Mouse (Mus musculus) myocyte (in vitro differentiated cells): ENCODE measurements around the gene Arl6ip5. TPM values are rescaled to one million over a fixed set of nuclear protein-coding genes. Genes with fewer than 3 reads are reported as not detected.
A peak's percentile ranks its signal among the peaks of the same experiment; 100 is the strongest.

Experiments
- H3K27me3 ChIP-seq: one replicate; pipeline ENCODE4 v1.6.1; 2011; ENCODE audit not compliant: control insufficient read depth, insufficient read depth, insufficient read length
- H3K36me3 ChIP-seq: one replicate; pipeline ENCODE4 v1.6.1; 2011; ENCODE audit not compliant: control insufficient read depth, insufficient read depth
- H3K4me2 ChIP-seq: one replicate; pipeline ENCODE4 v1.6.1; 2011; ENCODE audit warnings: low read depth, control low read depth
- H3K4me3 ChIP-seq: one replicate; pipeline ENCODE4 v1.5.1; 2011; ENCODE audit warnings: mild to moderate bottlenecking, control low read depth, moderate library complexity
- H3K79me2 ChIP-seq: one replicate; pipeline ENCODE4 v1.6.1; 2011; ENCODE audit not compliant: control insufficient read depth, insufficient read depth
- H3ac ChIP-seq: one replicate; pipeline ENCODE4 v1.6.1; 2011; ENCODE audit not compliant: control insufficient read depth, insufficient read length
- CEBPB ChIP-seq: IDR thresholded peaks from 2 replicates; pipeline ENCODE4 v1.6.1; 2011; ENCODE audit warnings: mild to moderate bottlenecking, moderate library complexity; ENCODE audit not compliant: poor library complexity, insufficient read depth, severe bottlenecking
- E2F4 ChIP-seq: IDR thresholded peaks from one replicate; pipeline ENCODE4 v1.6.1; 2011; ENCODE audit warnings: mild to moderate bottlenecking, control low read depth, moderate library complexity; ENCODE audit not compliant: insufficient read depth
- MAX ChIP-seq: IDR thresholded peaks from one replicate; pipeline ENCODE4 v1.6.1; 2011; ENCODE audit warnings: low read depth, mild to moderate bottlenecking, control low read depth
- MYOD1 ChIP-seq, 3 experiments: IDR thresholded peaks; one replicate each; pipeline ENCODE4 v1.6.1; 2011; ENCODE audit warnings: control low read depth in 2 of 3, low read depth in 2 of 3, mild to moderate bottlenecking in 2 of 3, moderate library complexity in 1 of 3; ENCODE audit not compliant: insufficient read length in 2 of 3, control insufficient read depth in 1 of 3
- MYOG ChIP-seq, 3 experiments: IDR thresholded peaks; one replicate each; pipeline ENCODE4 v1.6.1; 2011; ENCODE audit warnings: control low read depth in 2 of 3, low read depth in 2 of 3, mild to moderate bottlenecking in 2 of 3; ENCODE audit not compliant: insufficient read length in 2 of 3, control insufficient read depth in 1 of 3, insufficient read depth in 1 of 3
- POLR2A ChIP-seq: IDR thresholded peaks from one replicate; pipeline ENCODE4 v1.6.1; 2011; ENCODE audit warnings: low read depth, mild to moderate bottlenecking, control low read depth, moderate library complexity; ENCODE audit not compliant: insufficient read length
- POLR2AphosphoS2 ChIP-seq: IDR thresholded peaks from one replicate; pipeline ENCODE4 v1.6.1; 2011; ENCODE audit warnings: low read depth, control low read depth; ENCODE audit not compliant: insufficient read length
- REST ChIP-seq: IDR thresholded peaks from one replicate; pipeline ENCODE4 v1.6.1; 2011; ENCODE audit warnings: mild to moderate bottlenecking, control low read depth, moderate library complexity; ENCODE audit not compliant: insufficient read depth, insufficient read length
- SRF ChIP-seq: IDR thresholded peaks from one replicate; pipeline ENCODE4 v1.6.1; 2011; ENCODE audit warnings: low read depth; ENCODE audit not compliant: control insufficient read depth, insufficient read length
- TCF12 ChIP-seq: IDR thresholded peaks from one replicate; pipeline ENCODE4 v1.6.1; 2011; ENCODE audit warnings: mild to moderate bottlenecking, control low read depth; ENCODE audit not compliant: poor library complexity, insufficient read depth, severe bottlenecking
- TCF3 ChIP-seq: IDR thresholded peaks from one replicate; pipeline ENCODE4 v1.6.1; 2011; ENCODE audit warnings: low read depth, control low read depth; ENCODE audit not compliant: insufficient read length
- USF1 ChIP-seq: IDR thresholded peaks from one replicate; pipeline ENCODE4 v1.6.1; 2011; ENCODE audit warnings: low read depth, mild to moderate bottlenecking, control low read depth, moderate library complexity
- polyA plus RNA-seq: library from polyadenylated mRNA; unstranded; fragments of >200 nt; fragmentation: generic; extraction: Trizol; gene quantifications from one replicate; pipeline ENCODE4 v1.2.1, GENCODE M21; 2012; ENCODE audit warnings: missing spikeins

Gene Arl6ip5
- polyA plus RNA-seq, 1 experiment, result 750 TPM

DNA sequence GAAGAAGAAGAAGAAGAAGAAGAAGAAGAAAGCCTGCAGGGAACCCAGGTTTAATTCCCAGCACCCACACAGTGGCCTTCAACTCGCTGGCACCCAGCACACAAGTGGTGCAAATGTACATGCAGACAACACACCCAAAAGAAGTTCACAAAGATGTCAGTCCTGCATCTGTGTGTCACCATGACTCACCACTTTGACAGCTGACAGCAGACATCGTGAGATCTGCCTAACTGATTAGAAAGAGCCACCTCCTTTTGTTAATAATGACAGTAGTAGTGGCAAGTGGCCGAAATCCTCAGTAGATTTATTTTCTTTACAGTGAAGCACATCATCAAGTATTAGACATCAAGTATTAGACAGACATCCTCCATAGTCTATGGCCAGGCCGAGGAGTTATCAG lies 3.4 kb upstream of the Arl6ip5 start:
- Histone ChIP-seq H3K36me3 (peaks cover 9% of the 10 kb centered on the region), H3K79me2 (peaks cover 44% of the 10 kb centered on the region), H3K4me2 (peak overlapping the region; percentile 20), H3ac (no peak overlapping the region), H3K27me3 (no peaks in the 10 kb centered on the region), H3K4me3 (no peak overlapping the region)
- TF ChIP-seq TCF12, result peak; percentile 10
- peak in 2 of 3 experiments; percentile 3 to 76 for TF ChIP-seq MYOG (IDR thresholded peaks at IDR 0.05; ENCODE audit: control insufficient read depth in 1 of 3, insufficient read depth in 1 of 3, insufficient read length in 2 of 3, low read depth in 2 of 3)
- TF ChIP-seq TCF3, result peak; percentile 20
- peak in 2 of 3 experiments; percentile 60 to 83 for TF ChIP-seq MYOD1 (IDR thresholded peaks at IDR 0.05; ENCODE audit: control insufficient read depth in 1 of 3, insufficient read length in 2 of 3, low read depth in 2 of 3)
- TF ChIP-seq REST, result no peak
- TF ChIP-seq POLR2AphosphoS2, result no peak
- no peak for TF ChIP-seq MAX
- TF ChIP-seq E2F4, result no peak
- no peak for TF ChIP-seq SRF
- TF ChIP-seq USF1, result no peak
- TF ChIP-seq CEBPB, result no peak
- TF ChIP-seq POLR2A, result no peak

DNA sequence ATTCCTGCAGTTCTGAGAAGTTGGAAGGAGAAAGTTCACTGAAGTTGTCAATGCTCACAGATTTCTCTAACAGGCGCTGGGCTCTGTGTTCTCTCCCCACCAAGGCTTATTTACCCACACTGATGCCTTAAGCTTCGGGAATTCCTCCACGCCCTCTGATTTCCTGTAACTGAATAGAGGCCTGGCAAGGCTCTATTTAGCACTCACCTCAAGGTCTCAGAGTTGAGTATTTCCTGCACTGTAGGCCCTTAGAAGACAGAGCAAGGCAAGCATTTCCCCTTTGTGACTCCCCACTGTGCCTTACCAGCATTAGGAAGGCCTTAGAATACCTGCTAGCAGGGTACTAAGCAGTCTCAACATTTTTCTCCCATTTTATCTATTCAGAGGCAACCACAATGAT lies 2.1 kb upstream of the Arl6ip5 start:
- Histone ChIP-seq H3K4me3 (no peak overlapping the region), H3K4me2 (peak overlapping the region; percentile 19), H3K36me3 (no peaks in the 10 kb centered on the region), H3ac (no peak overlapping the region), H3K79me2 (peaks cover 44% of the 10 kb centered on the region), H3K27me3 (no peaks in the 10 kb centered on the region)
- TF ChIP-seq E2F4 (no peak), POLR2AphosphoS2 (no peak), TCF3 (no peak), POLR2A (no peak), CEBPB (no peak), REST (no peak), MYOG (IDR thresholded peaks at IDR 0.05; ENCODE audit: control insufficient read depth in 1 of 3, insufficient read depth in 1 of 3, insufficient read length in 2 of 3, low read depth in 2 of 3) (no peak), MAX (no peak), MYOD1 (IDR thresholded peaks at IDR 0.05; ENCODE audit: control insufficient read depth in 1 of 3, insufficient read length in 2 of 3, low read depth in 2 of 3) (no peak), TCF12 (no peak), SRF (no peak)

DNA sequence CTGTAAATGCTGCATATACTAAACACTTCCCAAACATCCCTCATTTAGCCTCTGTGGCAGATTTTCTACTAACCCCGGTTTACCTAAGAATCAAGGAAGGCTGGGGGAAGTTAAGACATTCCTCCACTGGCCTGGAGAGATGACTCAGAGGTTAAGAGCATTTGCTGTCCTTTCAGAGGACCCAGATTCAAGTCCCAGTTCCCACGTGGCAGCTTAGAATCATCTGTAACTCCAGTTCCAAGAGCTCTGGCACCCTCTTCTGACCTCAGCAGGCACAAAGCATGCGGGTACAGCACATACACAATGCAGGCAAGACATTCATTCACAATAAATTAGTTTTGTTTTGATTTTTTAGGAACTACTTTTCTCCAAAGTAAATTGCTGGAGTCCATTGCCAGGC lies 1.3 kb upstream of the Arl6ip5 start:
- H3K4me3 ChIP-seq, result no peak overlapping the region
- TF ChIP-seq TCF3 (no peak), USF1 (peak; percentile 58)
- H3K4me2 ChIP-seq, result peak overlapping the region; percentile 76
- H3K27me3 ChIP-seq, result no peaks in the 10 kb centered on the region
- peaks cover 5% of the 10 kb centered on the region for H3K36me3 ChIP-seq
- H3ac ChIP-seq, result no peak overlapping the region
- H3K79me2 ChIP-seq, result peaks cover 44% of the 10 kb centered on the region

DNA sequence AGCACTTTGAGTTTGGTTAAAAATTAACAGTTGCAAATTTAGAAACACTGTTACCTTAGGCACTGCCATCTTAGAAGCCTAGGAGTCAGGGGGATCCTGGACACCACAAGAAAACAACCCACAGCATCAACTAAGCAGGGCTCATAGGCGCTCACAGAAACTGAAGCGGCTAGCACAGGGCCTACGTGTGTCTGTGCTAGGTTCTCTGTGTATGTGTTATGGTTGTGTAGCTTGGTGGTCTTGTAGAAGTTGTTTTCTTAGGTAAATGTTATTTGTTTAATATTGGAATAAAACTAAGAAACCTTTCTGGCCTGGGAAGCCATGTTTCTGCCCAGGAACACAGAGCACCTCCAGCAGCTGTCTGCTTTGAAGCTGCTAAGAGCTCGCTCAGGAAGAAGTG lies 738 bp upstream of the Arl6ip5 start:
- H3K36me3 ChIP-seq, result peaks cover 10% of the 10 kb centered on the region
- TF ChIP-seq POLR2AphosphoS2, result no peak
- no peak for TF ChIP-seq TCF12
- TF ChIP-seq MYOG (IDR thresholded peaks at IDR 0.05; ENCODE audit: control insufficient read depth in 1 of 3, insufficient read depth in 1 of 3, insufficient read length in 2 of 3, low read depth in 2 of 3), result no peak
- no peak for TF ChIP-seq POLR2A
- TF ChIP-seq REST, result no peak
- no peak for TF ChIP-seq TCF3
- no peak for TF ChIP-seq USF1
- no peak for TF ChIP-seq CEBPB
- no peak for TF ChIP-seq MYOD1 (IDR thresholded peaks at IDR 0.05; ENCODE audit: control insufficient read depth in 1 of 3, insufficient read length in 2 of 3, low read depth in 2 of 3)
- no peak for TF ChIP-seq MAX
- no peak for TF ChIP-seq E2F4
- no peak for TF ChIP-seq SRF
- peak overlapping the region; percentile 90 for H3K4me3 ChIP-seq
- H3K79me2 ChIP-seq, result peaks cover 44% of the 10 kb centered on the region
- H3K27me3 ChIP-seq, result no peaks in the 10 kb centered on the region
- peak overlapping the region; percentile 76 for H3K4me2 ChIP-seq
- no peak overlapping the region for H3ac ChIP-seq

DNA sequence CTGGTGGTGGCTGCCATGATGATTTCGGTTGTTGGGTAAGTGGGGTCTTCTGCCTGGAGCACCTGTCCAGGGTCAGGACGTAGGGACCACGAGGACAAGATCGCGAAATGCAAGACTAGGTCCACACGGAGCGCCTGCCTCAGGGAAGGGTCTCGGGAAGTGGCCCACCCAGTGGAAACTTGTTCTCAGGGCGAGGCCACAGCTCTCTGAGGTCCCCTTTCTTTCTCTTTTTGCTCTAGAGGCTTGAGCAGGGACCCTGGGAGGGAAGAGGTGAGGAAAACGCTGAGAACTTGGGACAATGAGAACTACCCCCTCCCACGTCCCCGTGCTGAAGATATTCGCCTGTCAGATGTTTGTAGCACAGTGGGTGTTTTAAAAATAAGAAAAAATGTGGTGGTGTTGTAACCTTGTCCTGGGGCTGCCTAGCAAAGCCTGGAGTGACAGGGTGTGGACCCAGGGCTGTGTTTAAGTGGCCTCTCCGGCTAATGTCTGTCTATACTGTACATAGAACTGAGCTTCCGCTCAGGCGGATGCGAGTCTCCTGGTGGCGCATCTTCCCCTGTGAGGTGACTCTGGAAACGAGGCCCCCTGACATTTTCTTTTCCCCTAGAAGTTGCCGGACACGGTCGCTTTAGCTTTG lies 593 bp downstream of the Arl6ip5 start:
- Histone ChIP-seq H3K27me3 (no peaks in the 10 kb centered on the region), H3K79me2 (peaks cover 49% of the 10 kb centered on the region), H3ac (peak overlapping the region; percentile 57), H3K4me3 (peak overlapping the region; percentile 90), H3K4me2 (peak overlapping the region; percentile 79), H3K36me3 (peaks cover 17% of the 10 kb centered on the region)
- TF ChIP-seq TCF3 (no peak), POLR2A (peak; percentile 27)
